Mouse (Mus musculus) T-helper 17 cell (primary cell): ENCODE results near the gene Sorl1.

Experiments used
- in situ Hi-C, 2 experiments: fragments of 300-600 bp; cut with MboI, MseI; formaldehyde crosslinking; loops; 1 replicate in 1 of 2; 2 replicates in 1 of 2; pipeline ENCODE4 v1.15.1; 2025; ENCODE audit warnings: high pct_unique_total_duplicates in 2 of 2

Gene Sorl1

DNA sequence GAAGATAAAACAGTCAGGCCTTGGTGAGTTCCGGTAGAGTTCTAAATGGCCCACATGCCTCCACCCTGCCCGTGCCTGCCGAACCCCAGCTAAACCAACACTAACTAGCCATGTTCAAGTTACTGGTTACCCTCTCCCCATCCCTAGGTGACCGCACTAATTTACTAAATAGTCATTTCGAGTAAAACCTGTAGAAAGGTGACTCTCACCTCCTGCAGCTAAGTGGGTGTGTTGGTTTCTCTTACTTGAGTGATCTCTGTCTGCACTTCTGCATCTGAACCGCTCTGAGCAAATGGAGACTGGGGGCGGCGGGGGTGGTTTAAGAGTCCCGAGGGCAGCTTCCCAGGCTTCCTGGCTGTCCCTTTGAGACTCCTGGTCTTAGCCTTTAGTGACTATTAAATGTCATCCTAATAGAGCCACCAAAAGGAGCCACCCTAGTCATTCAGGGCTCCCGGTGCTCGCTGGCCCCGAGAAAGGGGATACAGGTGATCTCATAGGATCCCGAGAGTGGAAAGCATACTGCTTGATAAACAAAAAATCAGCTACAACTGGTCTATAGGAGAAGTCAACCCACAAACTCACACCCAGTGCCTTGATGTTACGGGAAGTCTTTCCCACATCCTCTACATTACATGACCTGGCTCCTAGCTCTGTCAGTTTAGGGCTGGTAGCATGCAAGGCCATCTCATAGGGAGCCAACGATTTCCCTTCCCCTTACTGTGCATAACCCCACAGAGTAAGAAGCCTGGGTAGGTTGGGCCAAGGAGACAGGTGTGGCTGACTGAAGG lies 155.2 kb downstream of the Sorl1 start:
- in situ Hi-C loops = no loop called here

DNA sequence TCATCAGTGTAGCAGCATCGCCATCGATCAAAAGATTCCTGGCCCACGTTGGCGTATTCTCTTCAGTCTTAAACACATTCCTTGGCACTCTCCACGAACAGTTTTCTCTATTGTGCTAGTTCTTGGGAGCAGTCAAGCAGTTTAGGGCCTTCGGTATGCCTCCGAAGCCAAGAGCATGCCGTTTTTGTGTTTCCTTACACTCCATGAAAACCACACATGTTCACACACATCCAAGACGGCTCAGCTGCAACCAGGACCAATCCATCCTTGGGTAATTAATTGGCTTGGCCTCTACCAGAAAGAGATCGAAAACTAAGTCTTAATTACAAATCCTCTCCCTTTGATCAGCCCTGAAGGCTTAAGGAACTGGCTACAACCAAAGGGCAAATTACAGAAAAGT lies 162.8 kb downstream of the Sorl1 start:
- in situ Hi-C loops = no loop called here

DNA sequence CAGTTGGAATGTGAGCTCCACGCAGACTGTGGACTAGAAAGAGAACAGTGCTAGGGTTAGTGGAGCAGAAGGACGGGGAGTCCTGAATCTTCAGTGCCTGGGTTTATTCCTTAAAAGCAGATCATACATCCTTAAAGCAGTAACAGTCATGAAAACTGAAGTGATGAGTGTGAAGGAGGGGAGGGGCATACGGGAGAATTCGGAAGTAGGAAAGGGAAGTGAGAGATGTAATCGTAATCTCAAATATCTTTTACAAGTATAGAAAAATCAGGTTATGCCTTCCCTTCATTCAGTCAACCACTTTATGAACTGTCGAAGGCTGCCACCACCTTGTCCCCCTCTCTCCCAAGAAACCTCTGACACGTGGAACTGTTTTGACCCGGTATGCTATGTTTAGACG lies 165.8 kb downstream of the Sorl1 start:
- in situ Hi-C loops = no loop called here

DNA sequence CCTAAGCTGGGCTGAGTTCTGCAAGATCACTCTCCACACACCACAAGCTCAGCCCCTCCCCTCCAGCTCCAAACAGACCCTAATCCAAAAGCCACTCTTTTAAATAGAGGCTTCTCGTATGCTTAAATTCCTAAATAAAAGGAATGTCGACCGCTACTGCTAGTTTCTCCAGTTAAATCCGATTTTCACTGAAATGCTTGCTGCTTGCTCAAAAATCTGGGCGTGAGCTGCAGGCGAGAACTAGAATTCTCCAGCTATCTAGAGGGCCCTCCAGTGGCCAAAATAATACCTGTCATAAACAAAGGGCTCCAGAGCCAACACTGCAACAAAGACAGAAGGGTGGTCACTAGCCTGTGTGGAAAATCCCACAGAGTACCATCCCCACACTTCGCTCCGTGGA lies 170.6 kb downstream of the Sorl1 start:
- in situ Hi-C loops = loop anchor here (5.0 kb wide), 2 partner anchors 476 to 726 kb away; no protein-coding TSS in a partner anchor

DNA sequence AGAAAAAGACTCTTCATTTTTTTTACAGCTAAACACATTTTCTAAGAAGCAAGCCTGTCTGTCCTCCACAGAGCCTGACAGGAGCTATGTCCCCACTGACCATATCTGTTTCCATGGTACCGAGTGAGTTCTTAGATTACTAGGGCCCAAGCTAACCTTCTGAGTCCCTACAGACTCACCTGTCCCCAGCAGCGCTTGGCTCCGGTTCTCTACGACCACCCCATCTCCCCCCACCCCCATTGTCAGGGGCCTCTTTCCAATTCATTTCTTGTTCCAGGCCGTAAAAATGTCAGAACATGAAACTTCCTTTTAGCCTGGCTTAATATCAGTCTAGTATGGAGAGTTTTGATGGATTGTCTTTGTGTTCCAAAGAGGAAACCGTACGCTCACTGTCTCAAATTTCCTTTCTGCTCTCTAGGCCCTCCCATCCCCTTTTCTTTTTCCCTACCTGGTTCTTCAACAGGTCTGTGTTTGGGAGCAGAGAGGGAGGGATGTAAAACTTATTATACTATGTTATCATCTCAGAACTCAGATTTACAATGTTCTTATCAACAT lies 171.4 kb downstream of the Sorl1 start:
- in situ Hi-C loops = loop anchor here (5.0 kb wide), 2 partner anchors 475 to 725 kb away; no protein-coding TSS in a partner anchor

DNA sequence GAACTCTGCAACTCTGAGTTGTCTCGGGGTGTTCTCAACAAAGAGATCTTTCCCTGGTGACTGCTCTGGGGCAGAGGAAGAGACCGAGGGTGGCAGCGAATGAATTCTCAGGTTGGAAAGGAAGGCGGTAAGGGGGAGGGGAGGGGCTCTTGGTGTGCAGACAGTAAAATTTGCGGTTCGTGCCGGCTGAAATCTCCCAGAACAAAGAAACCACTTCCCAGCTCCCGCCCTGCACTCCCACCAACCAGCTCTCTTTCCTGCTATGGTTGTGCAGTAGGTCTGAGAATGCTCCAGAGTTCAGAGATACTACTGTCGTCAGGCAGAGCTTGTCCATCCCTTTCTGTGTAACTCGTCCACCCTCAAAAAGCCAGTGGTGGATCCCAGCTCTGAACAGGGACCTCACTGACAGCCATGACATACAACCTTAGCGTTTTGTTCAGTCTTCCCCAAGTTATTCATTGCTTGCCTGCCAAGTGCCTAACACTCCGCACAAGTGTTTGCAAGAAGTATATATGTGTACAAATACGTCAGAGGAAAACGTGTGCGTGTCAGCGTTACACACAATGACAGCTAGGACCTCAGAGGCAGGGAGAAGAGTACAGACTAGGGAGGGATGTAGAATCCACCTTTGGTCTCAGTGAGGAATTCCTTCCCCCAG lies 172.5 kb downstream of the Sorl1 start:
- in situ Hi-C loops = loop anchor here (5.0 kb wide), 2 partner anchors 474 to 724 kb away; no protein-coding TSS in a partner anchor

DNA sequence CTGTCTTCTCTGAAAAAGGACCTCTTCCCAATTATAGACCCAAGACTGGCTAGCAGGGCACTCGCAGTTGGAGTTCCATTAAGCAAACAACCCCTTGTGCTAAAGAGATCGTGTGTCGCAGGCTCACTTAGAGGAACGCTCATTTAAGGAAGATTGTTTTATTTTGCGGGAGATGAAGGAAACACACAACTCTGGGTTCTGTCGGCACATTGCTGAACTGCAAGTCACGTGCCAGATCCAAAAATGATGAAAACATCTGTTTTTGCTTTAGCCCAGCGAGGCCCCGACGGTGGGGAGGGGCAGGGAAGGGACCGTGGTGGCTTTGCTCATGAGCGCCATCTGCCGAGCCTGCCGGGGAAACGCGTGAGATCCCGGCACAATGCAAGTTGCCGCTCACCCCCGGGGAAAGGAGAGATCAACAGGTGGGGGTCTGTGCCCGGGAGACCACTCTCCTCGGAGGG lies 173.1 kb downstream of the Sorl1 start:
- in situ Hi-C loops = loop anchor here (5.0 kb wide), 2 partner anchors 474 to 724 kb away; no protein-coding TSS in a partner anchor

DNA sequence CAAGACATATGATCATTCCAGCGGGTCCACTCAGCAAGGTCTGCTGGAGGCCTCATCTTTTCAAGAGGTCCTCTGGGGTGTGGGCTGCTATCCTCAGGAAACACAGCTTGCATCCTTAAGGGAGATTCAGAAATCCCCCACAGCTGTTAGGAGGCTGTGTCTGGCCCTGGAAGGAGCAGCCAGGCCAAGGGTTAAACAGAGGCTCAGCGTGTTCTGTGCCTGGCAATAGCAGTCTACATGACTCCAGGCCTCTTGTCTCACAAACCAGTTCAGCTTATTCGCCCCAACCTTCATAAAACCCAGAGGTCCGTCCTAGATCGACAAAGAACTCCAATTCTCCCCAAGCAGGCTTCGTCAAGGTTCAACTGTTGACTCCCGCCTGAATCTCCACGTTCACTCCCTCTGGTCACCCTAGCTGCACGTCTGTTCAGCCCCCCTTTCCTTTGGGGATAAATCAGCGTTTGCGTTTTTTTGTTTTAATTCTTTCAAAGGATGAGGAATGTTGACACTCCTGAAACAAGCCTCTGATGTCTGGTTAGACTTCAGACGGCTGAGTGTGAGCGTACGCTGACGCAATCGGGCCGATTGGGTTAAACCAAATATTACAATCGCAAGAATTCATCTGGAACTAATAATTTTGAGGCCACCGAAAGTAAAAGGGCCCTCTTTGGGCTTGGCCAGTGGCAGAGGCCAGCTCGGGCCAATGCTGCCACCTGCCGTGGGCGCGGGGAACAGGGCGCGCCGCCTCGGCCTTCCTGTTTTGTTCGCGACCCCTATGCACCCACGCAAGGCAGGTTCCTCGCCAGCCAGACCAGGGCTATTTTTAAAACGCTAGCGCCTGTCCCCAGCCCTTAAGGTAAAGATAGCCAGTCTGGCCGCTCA lies 173.7 kb downstream of the Sorl1 start:
- in situ Hi-C loops = loop anchor here (5.0 kb wide), 2 partner anchors 473 to 723 kb away; no protein-coding TSS in a partner anchor

DNA sequence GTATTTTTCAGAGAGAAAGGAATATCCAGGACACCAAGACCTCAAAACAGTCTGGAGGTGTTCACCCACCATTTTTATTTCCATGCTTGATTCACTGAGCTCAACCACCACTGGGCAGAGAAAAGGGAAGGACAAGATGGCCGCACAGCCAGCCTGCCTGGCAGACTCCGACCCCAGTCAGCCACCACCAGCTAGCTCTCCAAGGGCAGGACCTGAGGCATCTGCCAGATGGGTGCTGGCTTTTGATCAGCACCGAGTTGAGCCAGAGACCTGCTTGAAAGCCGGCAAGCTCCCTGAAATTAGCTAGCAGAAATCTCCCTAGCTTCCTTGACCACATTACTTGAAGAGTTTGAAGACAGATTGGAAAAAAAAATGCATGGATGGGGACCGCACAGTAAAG lies 174.6 kb downstream of the Sorl1 start:
- in situ Hi-C loops = loop anchor here in 1 of 2 experiments (10.0 kb wide), 1 partner anchor 475 kb away; no protein-coding TSS in a partner anchor

DNA sequence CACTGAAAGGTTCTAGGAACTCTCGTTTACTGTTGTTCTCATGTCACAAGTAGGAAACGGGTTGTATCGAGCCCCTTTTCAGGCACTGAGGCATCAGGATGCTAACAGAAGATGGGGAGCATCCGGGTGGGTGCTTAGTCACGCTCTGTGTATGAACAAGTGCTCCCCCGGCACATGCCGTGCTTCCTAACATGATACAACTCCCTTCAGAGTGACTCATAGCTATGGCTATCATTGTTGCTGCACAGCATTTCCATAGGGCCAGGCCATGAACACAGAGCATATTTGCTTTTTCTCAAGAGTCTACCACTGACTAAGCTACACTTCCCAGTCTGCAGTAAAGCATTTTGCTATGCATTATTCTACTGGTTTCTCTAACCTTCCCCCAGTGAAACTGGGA lies 179.1 kb downstream of the Sorl1 start:
- in situ Hi-C loops = loop anchor here in 1 of 2 experiments (10.0 kb wide), 1 partner anchor 470 kb away; no protein-coding TSS in a partner anchor

DNA sequence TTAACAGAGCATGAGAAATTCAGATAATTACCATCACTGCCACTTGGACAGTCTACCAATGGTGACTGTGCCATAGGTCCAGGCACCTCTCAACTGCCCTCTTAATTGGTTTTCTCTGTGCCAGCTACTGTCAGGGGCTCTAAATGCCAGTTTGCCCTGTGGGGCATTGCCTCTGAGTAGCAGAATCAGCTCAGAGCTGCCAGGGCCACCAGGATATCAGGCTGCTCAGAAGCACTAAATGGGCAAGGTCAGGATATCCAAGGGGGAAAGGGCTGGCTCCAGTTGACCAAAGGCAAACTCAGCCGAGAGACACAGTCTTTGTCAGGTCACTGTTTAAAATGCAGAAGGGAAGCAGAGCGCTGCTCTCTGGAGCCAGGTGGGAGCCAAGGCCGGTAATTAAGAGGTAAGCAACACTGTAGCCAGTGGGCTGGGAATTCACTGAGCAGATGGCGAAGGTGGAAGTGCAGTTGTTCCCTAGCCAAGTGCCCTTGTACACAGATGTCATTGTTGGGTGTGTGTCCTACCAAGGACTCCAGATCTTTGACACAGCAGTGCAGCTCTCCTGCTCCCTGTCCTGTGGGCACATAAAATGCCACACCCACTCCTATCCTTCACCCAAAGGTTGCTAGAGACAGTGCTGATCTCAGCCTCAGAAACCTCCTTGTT lies 181.0 kb downstream of the Sorl1 start:
- in situ Hi-C loops = loop anchor here in 1 of 2 experiments (10.0 kb wide), 1 partner anchor 468 kb away; no protein-coding TSS in a partner anchor

DNA sequence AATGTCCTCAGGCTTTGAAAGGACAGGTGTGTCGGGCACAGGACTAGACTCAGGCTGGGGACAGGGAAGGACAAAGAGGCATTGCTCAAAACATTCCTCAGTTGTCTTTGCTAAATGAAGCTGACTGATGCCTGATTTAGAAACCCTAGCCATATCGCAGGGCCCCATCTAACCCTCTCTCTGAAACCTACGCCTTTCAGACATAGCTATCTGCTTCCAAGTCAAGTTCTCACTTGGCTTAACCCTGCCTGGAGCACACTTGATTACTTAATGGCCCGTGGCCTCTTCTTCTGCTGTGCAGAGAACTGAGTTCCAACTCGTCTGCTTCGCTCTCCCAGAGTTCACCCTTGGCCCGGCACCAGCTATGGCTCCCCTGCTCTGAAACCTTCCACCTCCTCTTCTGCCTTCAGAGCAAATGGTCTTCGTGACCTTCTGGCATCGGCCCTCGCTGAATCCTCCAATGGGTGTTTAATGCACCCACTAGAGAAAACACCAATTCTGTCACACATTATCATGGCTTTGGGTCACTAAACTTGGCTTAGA lies 183.7 kb downstream of the Sorl1 start:
- in situ Hi-C loops = loop anchor here in 1 of 2 experiments (10.0 kb wide), 1 partner anchor 466 kb away; no protein-coding TSS in a partner anchor

DNA sequence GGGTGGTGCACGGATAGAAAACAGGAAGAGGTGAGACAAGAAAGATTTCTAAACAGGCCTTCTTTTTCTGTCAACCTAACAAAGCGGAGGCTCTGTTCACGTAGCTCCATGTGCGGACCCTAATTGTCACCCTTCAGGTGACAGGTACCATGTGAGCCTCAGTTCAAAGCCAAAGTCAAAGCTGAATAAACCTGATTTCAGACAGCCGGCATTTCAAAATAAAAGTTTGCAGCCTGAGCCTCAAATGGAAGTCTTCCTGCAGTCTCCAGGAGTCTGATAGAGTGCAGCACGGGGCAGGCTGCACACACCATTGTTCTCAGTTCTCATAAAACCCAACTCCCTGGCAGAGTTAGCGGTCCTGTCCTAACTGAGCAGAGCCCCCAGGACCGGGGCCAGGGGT lies 185.6 kb downstream of the Sorl1 start:
- in situ Hi-C loops = no loop called here

DNA sequence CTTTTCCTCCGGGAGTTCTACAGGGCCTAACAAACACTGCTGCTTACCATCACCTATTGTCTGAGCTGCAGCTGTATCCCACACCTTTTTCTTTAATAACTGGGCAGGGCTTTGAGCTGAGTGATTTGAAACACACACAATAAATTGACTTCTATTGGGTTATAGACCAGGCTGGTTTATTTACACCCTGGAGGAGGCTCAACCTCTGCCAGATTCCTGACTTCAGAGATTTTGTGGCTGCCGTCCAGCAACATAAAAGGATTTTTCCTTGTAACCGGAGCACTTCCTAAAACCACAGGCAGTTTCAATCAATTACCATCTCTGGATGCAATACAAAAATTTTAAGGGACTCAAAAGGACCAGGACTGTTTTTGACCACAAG lies 186.1 kb downstream of the Sorl1 start:
- in situ Hi-C loops = no loop called here

DNA sequence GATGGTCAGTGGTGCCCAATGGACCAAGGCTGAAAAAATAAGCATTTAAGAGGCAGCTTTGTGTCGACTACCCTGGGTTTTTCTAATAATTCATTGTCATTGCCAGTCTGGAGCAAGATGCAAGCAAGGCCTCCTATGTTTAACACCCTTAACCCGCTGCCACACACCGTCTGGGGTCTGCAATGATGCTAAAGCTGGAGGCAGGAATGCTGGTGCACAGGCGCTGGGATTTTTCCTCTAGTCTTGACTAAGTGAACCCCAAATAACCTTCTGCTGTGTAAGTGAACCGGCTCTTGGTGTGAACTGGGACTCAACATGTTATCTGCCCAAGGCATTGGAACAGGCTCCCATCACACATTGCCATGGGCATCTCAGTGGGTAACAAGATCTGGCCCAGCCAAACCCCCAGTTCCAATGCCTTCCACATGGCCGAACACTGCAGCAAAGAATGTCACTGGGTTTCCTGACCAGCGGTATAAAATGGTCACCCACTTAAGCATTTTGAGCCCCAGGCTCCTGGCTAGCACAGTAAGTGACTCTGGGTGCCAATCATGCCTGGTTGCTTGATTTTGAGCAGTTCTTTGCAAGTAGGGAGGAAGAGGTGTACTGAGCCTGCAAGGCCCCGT lies 186.6 kb downstream of the Sorl1 start:
- in situ Hi-C loops = no loop called here

DNA sequence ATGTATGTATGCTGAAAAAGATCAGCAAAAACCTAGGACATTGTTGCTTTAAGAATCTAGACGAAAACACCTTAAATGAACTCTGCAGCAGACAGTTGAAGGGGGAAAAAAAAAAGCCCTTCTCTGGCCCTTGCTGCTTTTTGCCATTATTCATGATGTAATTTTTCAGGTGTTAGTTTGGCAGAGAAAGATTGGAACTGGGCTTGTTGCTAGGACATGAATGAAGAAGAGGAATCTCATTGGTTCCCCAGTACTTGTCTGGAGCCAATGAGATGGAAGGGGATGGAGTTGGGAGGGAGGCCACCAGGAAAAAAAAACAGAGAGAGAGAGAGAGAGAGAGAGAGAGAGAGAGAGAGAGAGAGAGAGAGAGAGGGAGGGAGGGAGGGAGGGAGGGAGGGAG lies 187.5 kb downstream of the Sorl1 start:
- in situ Hi-C loops = no loop called here

DNA sequence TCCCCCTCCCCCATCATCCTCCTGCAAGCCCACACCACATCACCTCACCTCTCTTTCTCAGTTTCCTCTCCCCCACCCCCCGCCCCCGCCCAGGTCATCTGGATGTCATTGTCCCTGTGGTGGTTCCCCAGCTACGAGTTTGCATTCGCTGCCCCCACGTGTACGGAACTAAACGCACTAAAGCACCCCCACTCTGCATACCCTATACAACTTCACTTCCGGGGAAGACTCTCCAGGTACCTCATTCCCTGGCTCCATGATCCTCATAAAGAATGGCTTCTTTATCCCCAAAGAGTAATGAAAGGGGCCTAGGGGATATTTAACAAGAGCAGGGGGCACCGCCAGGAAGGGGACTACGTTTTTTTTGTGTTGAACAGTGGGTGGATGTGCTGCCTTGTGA lies 188.1 kb downstream of the Sorl1 start:
- in situ Hi-C loops = no loop called here

DNA sequence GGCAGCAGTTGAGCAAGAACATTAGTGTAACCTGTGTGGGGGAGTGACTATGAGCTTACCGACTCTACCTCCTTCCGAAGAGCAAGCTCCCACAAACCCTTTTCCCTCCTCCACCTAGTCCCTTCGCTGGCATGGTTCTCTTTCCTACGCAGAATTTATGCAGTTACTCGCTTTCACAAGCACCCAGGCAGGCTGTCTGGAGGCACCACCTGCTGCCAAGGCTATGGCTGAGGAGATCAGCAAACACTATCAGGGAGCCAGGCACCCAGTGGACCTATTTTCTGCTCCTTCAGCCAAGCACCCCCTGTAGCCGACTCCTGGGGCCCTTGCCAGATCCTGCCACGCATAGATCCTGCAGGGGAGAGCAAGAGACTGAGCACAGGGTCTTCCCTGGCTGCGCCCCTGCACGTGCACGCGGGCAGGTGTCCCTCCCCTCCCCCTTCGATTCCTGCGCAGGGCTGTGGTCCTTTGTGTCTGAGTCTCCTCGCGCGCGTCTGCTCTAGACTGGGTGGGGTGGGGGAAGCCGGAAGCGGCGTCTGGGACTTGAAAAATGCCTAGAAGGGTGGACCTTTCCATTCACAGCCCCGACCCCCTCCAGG lies 188.6 kb downstream of the Sorl1 start:
- in situ Hi-C loops = no loop called here

DNA sequence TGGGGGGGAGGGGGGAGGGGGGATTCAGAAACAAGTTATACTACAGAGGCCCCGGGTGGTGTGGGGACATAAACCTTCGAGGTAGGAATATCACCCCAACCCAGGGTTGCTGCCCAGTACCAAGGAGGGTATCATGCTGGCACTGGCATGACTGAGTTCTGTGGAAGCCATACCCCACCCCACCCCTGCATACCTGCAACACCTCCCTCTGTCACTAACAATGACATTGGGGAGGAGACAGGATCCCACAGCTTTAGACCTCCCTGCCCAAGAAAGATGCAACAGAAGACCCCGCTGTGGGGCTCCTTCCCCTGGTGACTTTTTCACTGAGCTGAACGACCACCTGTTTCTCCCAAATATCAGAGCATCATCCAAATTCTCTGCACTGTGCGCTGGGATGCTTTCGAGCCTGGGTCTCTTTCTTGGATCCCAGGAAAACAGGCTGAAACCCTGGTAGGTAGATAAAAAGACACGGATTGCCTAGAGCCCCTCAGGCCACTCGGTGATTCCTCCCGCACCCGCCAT lies 189.2 kb downstream of the Sorl1 start:
- in situ Hi-C loops = no loop called here
